Mouse (Mus musculus) lung, adult 2 months (tissue): ENCODE measurements around the gene Phf21a. TPM values are rescaled to one million over a fixed set of nuclear protein-coding genes. Genes with fewer than 3 reads are reported as not detected.

Source experiments
- DNase-seq: peaks from one replicate; pipeline ENCODE4 v3.0.0; 2022
- H3K4me1 ChIP-seq: fragments of 200-500 bp; 2 replicates; pipeline ENCODE4 v1.6.1; 2011; ENCODE audit warnings: low read length; ENCODE audit not compliant: control insufficient read depth, insufficient read depth
- H3K4me3 ChIP-seq: fragments of 200-500 bp; replicated peaks from 2 replicates; pipeline ENCODE3; 2011; ENCODE audit warnings: low read depth, mild to moderate bottlenecking, control low read depth, low read length; ENCODE audit errors: extremely low read depth
- CTCF ChIP-seq: fragments of 200-500 bp; IDR thresholded peaks from 2 replicates; pipeline ENCODE4 v1.5.1; 2011; ENCODE audit warnings: mild to moderate bottlenecking, low read length, control low read depth; ENCODE audit not compliant: insufficient read depth
- POLR2A ChIP-seq: fragments of 200-500 bp; IDR thresholded peaks from 2 replicates; pipeline ENCODE4 v1.6.1; 2011; ENCODE audit warnings: low read depth, mild to moderate bottlenecking, control low read depth, low read length, borderline replicate concordance; ENCODE audit errors: extremely low read depth
- WGBS: fragments of 180-500 bp; shearing (Covaris S2); methylation state at CpG from one replicate; pipeline ENCODE4 v1.1.7; 2018; 5-methylcytosine and 5-hydroxymethylcytosine counted together
- polyA plus RNA-seq: library from polyadenylated mRNA; depleted of rRNA; stranded (reverse); fragments of >200 nt; gene quantifications from 2 replicates; pipeline ENCODE4 v1.2.3, GENCODE M21; 2012

Gene Phf21a
- polyA plus RNA-seq, 1 experiment, result 49.9 TPM

GRCm38 (mm10) chr2:92202319-92203040, 109.6 kb downstream of the Phf21a start:
- Histone ChIP-seq H3K4me1 (peaks cover 21% of the 10 kb centered on the region), H3K4me3 (no peak overlapping the region)
- WGBS, result 22% methylated on average over 4 of the region's 4 CpGs
- no peak for DNase-seq
- no peak for TF ChIP-seq CTCF

- 54% methylated on average over 5 of the region's 5 CpGs for WGBS
- H3K4me1 ChIP-seq, result peaks cover 18% of the 10 kb centered on the region
- DNase-seq, result no peak
- no peak overlapping the region for H3K4me3 ChIP-seq
- TF ChIP-seq POLR2A (no peak), CTCF (no peak)
These were observed 112.2 kb downstream of the Phf21a start for GRCm38 (mm10) chr2:92205010-92205639.

GRCm38 (mm10) chr2:92210409-92210808, 117.5 kb downstream of the Phf21a start:
- no peak for DNase-seq
- WGBS, result 72% methylated on average over 1 of the region's 1 CpGs
- peaks cover 6% of the 10 kb centered on the region for H3K4me1 ChIP-seq
- no peak for TF ChIP-seq CTCF
- no peak for TF ChIP-seq POLR2A
- no peak overlapping the region for H3K4me3 ChIP-seq

- no peak for DNase-seq
- TF ChIP-seq CTCF (no peak), POLR2A (no peak)
- no peak overlapping the region for H3K4me3 ChIP-seq
- no peaks in the 10 kb centered on the region for H3K4me1 ChIP-seq
- 68% methylated on average over 6 of the region's 6 CpGs for WGBS
These were observed 128.5 kb downstream of the Phf21a start for GRCm38 (mm10) chr2:92221431-92221830.

- no peaks in the 10 kb centered on the region for H3K4me1 ChIP-seq
- DNase-seq, result no peak
- WGBS, result 59% methylated on average over 1 of the region's 1 CpGs
- no peak for TF ChIP-seq POLR2A
- no peak overlapping the region for H3K4me3 ChIP-seq
These were observed 132.7 kb downstream of the Phf21a start for GRCm38 (mm10) chr2:92225592-92225991.

GRCm38 (mm10) chr2:92229973-92230372, 137.1 kb downstream of the Phf21a start:
- no peaks in the 10 kb centered on the region for H3K4me1 ChIP-seq
- no peak for DNase-seq
- TF ChIP-seq POLR2A (no peak), CTCF (no peak)
- no peak overlapping the region for H3K4me3 ChIP-seq
- WGBS, result 72% methylated on average over 9 of the region's 9 CpGs

- DNase-seq, result no peak
- TF ChIP-seq POLR2A (no peak), CTCF (no peak)
- no peaks in the 10 kb centered on the region for H3K4me1 ChIP-seq
- no peak overlapping the region for H3K4me3 ChIP-seq
These were observed 138.8 kb downstream of the Phf21a start for GRCm38 (mm10) chr2:92231706-92232105.

GRCm38 (mm10) chr2:92234768-92235332, 141.9 kb downstream of the Phf21a start:
- DNase-seq, result no peak
- WGBS, result 89% methylated on average over 5 of the region's 5 CpGs
- H3K4me3 ChIP-seq, result no peak overlapping the region
- TF ChIP-seq CTCF (no peak), POLR2A (no peak)
- H3K4me1 ChIP-seq, result no peaks in the 10 kb centered on the region

GRCm38 (mm10) chr2:92240299-92240698, 147.4 kb downstream of the Phf21a start:
- WGBS, result 39% methylated on average over 2 of the region's 2 CpGs

GRCm38 (mm10) chr2:92240816-92241215, 147.9 kb downstream of the Phf21a start:
- TF ChIP-seq POLR2A, result no peak
- no peak for TF ChIP-seq CTCF
- DNase-seq, result no peak
- Histone ChIP-seq H3K4me3 (no peak overlapping the region), H3K4me1 (no peaks in the 10 kb centered on the region; the same call in 1 of the 2 replicates)
- WGBS, result 96% methylated on average over 2 of the region's 2 CpGs

More at GRCm38 (mm10) chr2:92240299-92240698, 147.4 kb downstream of the Phf21a start:
- no peaks in the 10 kb centered on the region; the same call in 1 of the 2 replicates for H3K4me1 ChIP-seq
- no peak overlapping the region for H3K4me3 ChIP-seq
- TF ChIP-seq POLR2A (no peak), CTCF (no peak)
- no peak for DNase-seq
